Mouse (Mus musculus): ENCODE measurements at regions not wholly inside any gene's neighbourhood (a gene's known extent, or its start where the extent isn't known, plus 50 kb on each side); places are given as distances from the start of the nearest gene placed in this dataset.

- Histone ChIP-seq H3K4me2 (ENCODE audit: low read length) (no peak overlapping the region), H3K27ac (ENCODE audit: low read length) (no peak overlapping the region), H3K27me3 (ENCODE audit: control insufficient read depth, insufficient read depth, low read depth, low read length) (no peaks in the 10 kb centered on the region), H3K4me3 (ENCODE audit: low read depth, low read length) (no peak overlapping the region), H3K4me1 (ENCODE audit: control insufficient read depth, insufficient read depth, low read length) (no peaks in the 10 kb centered on the region), H3K9ac (ENCODE audit: low read depth, low read length) (no peak overlapping the region), H3K36me3 (ENCODE audit: control insufficient read depth, insufficient read depth, low read length) (no peaks in the 10 kb centered on the region), H3K9me3 (replicated peaks; ENCODE audit: control insufficient read depth, low read length, poor library complexity, severe bottlenecking) (no peaks in the 10 kb centered on the region)
- WGBS, result 68% methylated on average over 2 of the region's 2 CpGs
- no peak for ATAC-seq
Measured at GRCm38 (mm10) chr6:51318341-51318740, 114.1 kb upstream of the Nfe2l3 start.

DNA sequence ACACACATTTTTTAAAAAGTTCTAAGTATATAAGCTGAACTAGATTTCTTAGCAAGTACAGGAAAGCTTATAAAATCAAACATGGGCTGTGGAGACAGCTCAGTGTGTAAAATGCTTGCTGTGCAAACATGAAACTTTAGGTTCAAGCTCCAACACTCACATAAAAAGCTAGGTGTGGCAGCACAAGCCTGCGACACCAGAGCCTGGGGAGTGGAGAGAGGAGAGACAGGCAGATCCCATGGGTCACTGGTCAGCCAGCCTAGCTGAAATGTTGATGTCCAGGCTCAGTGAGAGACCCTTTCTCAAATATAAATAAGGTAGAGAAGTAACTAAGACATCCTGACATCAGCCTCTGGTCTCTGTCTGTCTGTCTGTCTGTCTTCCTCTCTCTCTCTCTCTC, 112.5 kb upstream of the Nfe2l3 start:
- Histone ChIP-seq H3K4me3 (ENCODE audit: low read depth, low read length) (no peak overlapping the region), H3K36me3 (ENCODE audit: control insufficient read depth, insufficient read depth, low read length) (no peaks in the 10 kb centered on the region), H3K27me3 (ENCODE audit: control insufficient read depth, insufficient read depth, low read depth, low read length) (no peaks in the 10 kb centered on the region), H3K27ac (ENCODE audit: low read length) (no peak overlapping the region), H3K4me1 (ENCODE audit: control insufficient read depth, insufficient read depth, low read length) (no peaks in the 10 kb centered on the region), H3K9me3 (replicated peaks; ENCODE audit: control insufficient read depth, low read length, poor library complexity, severe bottlenecking) (no peaks in the 10 kb centered on the region), H3K9ac (ENCODE audit: low read depth, low read length) (no peak overlapping the region), H3K4me2 (ENCODE audit: low read length) (no peak overlapping the region)
- ATAC-seq, result no peak
- 80% methylated on average over 1 of the region's 1 CpGs for WGBS

GRCm38 (mm10) chr6:51320676-51321419, 111.6 kb upstream of the Nfe2l3 start:
- ATAC-seq, result no peak
- 58% methylated on average over 8 of the region's 8 CpGs for WGBS
- H3K27ac ChIP-seq (ENCODE audit: low read length), result no peak overlapping the region; the same call in 1 of the 2 replicates
- no peaks in the 10 kb centered on the region for H3K27me3 ChIP-seq (ENCODE audit: control insufficient read depth, insufficient read depth, low read depth, low read length)
- H3K9ac ChIP-seq (ENCODE audit: low read depth, low read length), result no peak overlapping the region
- H3K4me2 ChIP-seq (ENCODE audit: low read length), result no peak overlapping the region
- H3K36me3 ChIP-seq (ENCODE audit: control insufficient read depth, insufficient read depth, low read length), result no peaks in the 10 kb centered on the region
- H3K4me3 ChIP-seq (ENCODE audit: low read depth, low read length), result no peak overlapping the region
- H3K4me1 ChIP-seq (ENCODE audit: control insufficient read depth, insufficient read depth, low read length), result no peaks in the 10 kb centered on the region
- H3K9me3 ChIP-seq (replicated peaks; ENCODE audit: control insufficient read depth, low read length, poor library complexity, severe bottlenecking), result no peaks in the 10 kb centered on the region

GRCm38 (mm10) chr6:51326103-51326829, 106.2 kb upstream of the Nfe2l3 start:
- 87% methylated on average over 2 of the region's 2 CpGs for WGBS

GRCm38 (mm10) chr6:51329070-51329995, 103.1 kb upstream of the Nfe2l3 start:
- ATAC-seq, result no peak
- Histone ChIP-seq H3K4me2 (ENCODE audit: low read length) (no peak overlapping the region), H3K4me3 (ENCODE audit: low read depth, low read length) (no peak overlapping the region), H3K9ac (ENCODE audit: low read depth, low read length) (no peak overlapping the region), H3K9me3 (replicated peaks; ENCODE audit: control insufficient read depth, low read length, poor library complexity, severe bottlenecking) (no peaks in the 10 kb centered on the region), H3K27me3 (ENCODE audit: control insufficient read depth, insufficient read depth, low read depth, low read length) (no peaks in the 10 kb centered on the region), H3K4me1 (ENCODE audit: control insufficient read depth, insufficient read depth, low read length) (peaks cover 3% of the 10 kb centered on the region; the same call in 1 of the 2 replicates), H3K27ac (ENCODE audit: low read length) (no peak overlapping the region), H3K36me3 (ENCODE audit: control insufficient read depth, insufficient read depth, low read length) (no peaks in the 10 kb centered on the region)
- WGBS, result 86% methylated on average over 13 of the region's 13 CpGs

More at GRCm38 (mm10) chr6:51326103-51326829, 106.2 kb upstream of the Nfe2l3 start:
- H3K4me2 ChIP-seq (ENCODE audit: low read length), result no peak overlapping the region
- no peaks in the 10 kb centered on the region for H3K36me3 ChIP-seq (ENCODE audit: control insufficient read depth, insufficient read depth, low read length)
- H3K27ac ChIP-seq (ENCODE audit: low read length), result no peak overlapping the region
- no peaks in the 10 kb centered on the region for H3K4me1 ChIP-seq (ENCODE audit: control insufficient read depth, insufficient read depth, low read length)
- no peaks in the 10 kb centered on the region for H3K9me3 ChIP-seq (replicated peaks; ENCODE audit: control insufficient read depth, low read length, poor library complexity, severe bottlenecking)
- H3K9ac ChIP-seq (ENCODE audit: low read depth, low read length), result no peak overlapping the region
- no peaks in the 10 kb centered on the region for H3K27me3 ChIP-seq (ENCODE audit: control insufficient read depth, insufficient read depth, low read depth, low read length)
- no peak for ATAC-seq
- H3K4me3 ChIP-seq (ENCODE audit: low read depth, low read length), result no peak overlapping the region

GRCm38 (mm10) chr6:51330069-51330706, 102.3 kb upstream of the Nfe2l3 start:
- no peak overlapping the region for H3K9ac ChIP-seq (ENCODE audit: low read depth, low read length)
- no peaks in the 10 kb centered on the region for H3K9me3 ChIP-seq (replicated peaks; ENCODE audit: control insufficient read depth, low read length, poor library complexity, severe bottlenecking)
- H3K4me1 ChIP-seq (ENCODE audit: control insufficient read depth, insufficient read depth, low read length), result peaks cover 7% of the 10 kb centered on the region; the same call in 1 of the 2 replicates
- H3K4me3 ChIP-seq (ENCODE audit: low read depth, low read length), result no peak overlapping the region
- no peak for ATAC-seq
- no peak overlapping the region for H3K27ac ChIP-seq (ENCODE audit: low read length)
- no peaks in the 10 kb centered on the region for H3K36me3 ChIP-seq (ENCODE audit: control insufficient read depth, insufficient read depth, low read length)
- WGBS, result 73% methylated on average over 5 of the region's 5 CpGs
- no peaks in the 10 kb centered on the region for H3K27me3 ChIP-seq (ENCODE audit: control insufficient read depth, insufficient read depth, low read depth, low read length)
- no peak overlapping the region for H3K4me2 ChIP-seq (ENCODE audit: low read length)

DNA sequence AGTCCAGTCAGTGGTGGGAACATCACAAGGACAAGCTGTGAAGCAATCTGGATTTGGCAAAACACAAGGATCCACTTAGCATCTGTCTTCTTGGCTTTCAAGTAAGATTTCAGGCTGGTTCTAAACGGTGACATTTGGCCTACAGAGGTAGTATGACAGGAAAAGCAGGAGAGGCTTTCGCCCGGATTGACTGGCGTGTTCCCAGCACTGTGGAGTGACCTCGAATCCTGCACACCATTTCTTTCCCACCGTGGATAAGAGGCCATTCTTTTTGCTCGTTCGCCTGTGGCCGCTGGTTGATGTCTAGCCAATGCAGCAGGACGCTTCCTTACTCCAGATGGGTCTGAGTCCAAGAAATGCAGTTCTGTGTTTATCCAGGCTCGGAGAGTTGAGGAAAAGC, 99.6 kb upstream of the Nfe2l3 start:
- Histone ChIP-seq H3K4me3 (ENCODE audit: low read depth, low read length) (no peak overlapping the region), H3K27me3 (ENCODE audit: control insufficient read depth, insufficient read depth, low read depth, low read length) (no peaks in the 10 kb centered on the region), H3K4me2 (ENCODE audit: low read length) (no peak overlapping the region), H3K4me1 (ENCODE audit: control insufficient read depth, insufficient read depth, low read length) (peaks cover 7% of the 10 kb centered on the region; the same call in 1 of the 2 replicates), H3K9me3 (replicated peaks; ENCODE audit: control insufficient read depth, low read length, poor library complexity, severe bottlenecking) (no peaks in the 10 kb centered on the region), H3K9ac (ENCODE audit: low read depth, low read length) (no peak overlapping the region), H3K36me3 (ENCODE audit: control insufficient read depth, insufficient read depth, low read length) (no peaks in the 10 kb centered on the region), H3K27ac (ENCODE audit: low read length) (no peak overlapping the region)
- ATAC-seq, result no peak
- WGBS, result 56% methylated on average over 11 of the region's 11 CpGs

DNA sequence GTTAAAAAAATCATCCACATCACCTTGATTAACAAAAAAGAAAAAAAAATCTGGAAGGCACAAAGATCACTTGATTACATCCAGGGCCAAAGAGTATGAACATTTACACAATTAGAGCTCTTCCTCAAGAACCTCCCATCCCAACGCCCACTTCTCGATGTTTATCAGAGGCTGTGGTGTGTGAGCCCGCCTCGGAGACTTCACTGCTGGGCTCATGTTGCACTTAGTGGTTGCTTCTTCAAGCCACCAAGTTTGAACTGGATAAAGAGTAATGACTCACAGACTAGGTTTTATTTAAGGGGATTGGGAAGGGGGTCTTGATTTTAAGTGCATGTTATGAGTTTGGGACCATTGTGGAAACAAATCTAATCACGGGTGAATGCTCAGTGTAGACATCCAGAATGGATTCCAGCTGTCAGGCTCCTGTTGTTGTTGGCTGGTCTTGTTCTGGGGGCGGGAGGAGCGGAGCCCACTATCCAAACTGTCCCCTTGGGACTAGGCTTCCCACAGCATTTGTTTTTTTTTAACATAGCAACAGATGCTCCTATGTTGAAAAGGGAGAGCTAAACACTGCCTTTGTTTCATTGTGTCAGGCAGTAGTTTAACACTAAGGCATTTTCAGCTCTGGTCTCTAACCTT, 98.6 kb upstream of the Nfe2l3 start:
- no peak overlapping the region for H3K27ac ChIP-seq (ENCODE audit: low read length)
- no peak overlapping the region for H3K9ac ChIP-seq (ENCODE audit: low read depth, low read length)
- H3K4me3 ChIP-seq (ENCODE audit: low read depth, low read length), result no peak overlapping the region
- no peak for ATAC-seq
- H3K27me3 ChIP-seq (ENCODE audit: control insufficient read depth, insufficient read depth, low read depth, low read length), result no peaks in the 10 kb centered on the region
- no peaks in the 10 kb centered on the region for H3K9me3 ChIP-seq (replicated peaks; ENCODE audit: control insufficient read depth, low read length, poor library complexity, severe bottlenecking)
- H3K4me2 ChIP-seq (ENCODE audit: low read length), result no peak overlapping the region
- 61% methylated on average over 7 of the region's 7 CpGs for WGBS
- peaks cover 7% of the 10 kb centered on the region; the same call in 1 of the 2 replicates for H3K4me1 ChIP-seq (ENCODE audit: control insufficient read depth, insufficient read depth, low read length)
- no peaks in the 10 kb centered on the region for H3K36me3 ChIP-seq (ENCODE audit: control insufficient read depth, insufficient read depth, low read length)

Measured in midbrain, embryonic 16.5 days (tissue).